Mouse (Mus musculus) B cell, adult (primary cell): Measurements from ENCODE around the gene St8sia2. TPM values are rescaled to one million over a fixed set of nuclear protein-coding genes. Genes with fewer than 3 reads are reported as not detected.

ENCODE experiments used
- total RNA-seq: library from RNA; stranded (reverse); gene quantifications from 4 replicates; pipeline ENCODE4 v1.2.4, GENCODE M21; 2023; ENCODE audit not compliant: inconsistent age

St8sia2 gene
- not detected in 4 replicates for total RNA-seq

GRCm38 (mm10) chr7:74013601-74014175 is at the start of gene St8sia2:
Gene St8sia2, minus strand, starts transcription at chr7:74013690.

